Mouse (Mus musculus): ENCODE results near the gene Fam196a. TPM values are rescaled to one million over a fixed set of nuclear protein-coding genes. Genes with fewer than 3 reads are reported as not detected.

Fam196a gene
- total and polyA plus RNA-seq, 2 experiments = not detected

DNA sequence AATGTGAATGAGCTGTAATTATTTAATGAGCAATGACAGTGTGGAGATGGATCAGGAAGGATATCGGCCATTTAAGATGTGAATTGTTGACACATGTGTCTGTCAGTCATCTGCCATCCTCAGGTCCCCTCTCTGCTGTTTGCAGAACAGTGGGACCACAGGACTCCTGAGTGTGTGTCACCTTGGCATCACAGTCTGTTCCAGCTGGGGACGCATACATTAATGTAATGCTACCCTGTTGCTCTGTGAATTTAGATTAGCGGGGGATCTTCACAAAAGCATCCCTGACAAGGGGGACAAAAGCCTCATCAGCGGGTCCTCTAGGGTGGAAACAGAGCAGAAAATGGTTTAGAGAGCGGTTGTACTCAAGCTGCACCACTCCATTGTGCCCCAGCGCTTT is 59.2 kb downstream of the Fam196a start:
- DNase-seq (ENCODE audit: extremely low read depth, low read depth, low spot score) = no peak
- 94% methylated on average over 6 of the region's 6 CpGs for WGBS
- TF ChIP-seq CTCF (IDR thresholded peaks at IDR 0.05; ENCODE audit: low read depth, low read length) (no peak), POLR2A (IDR thresholded peaks at IDR 0.05; ENCODE audit: extremely low read depth, insufficient read depth, low read length) (no peak)

GRCm38 (mm10) chr7:134872981-134873380 is 65.2 kb downstream of the Fam196a start:
- H3K4me1 ChIP-seq (ENCODE audit: control insufficient read depth, insufficient read depth, low read length) = no peaks in the 10 kb centered on the region
- DNase-seq (ENCODE audit: extremely low read depth, low read depth, low spot score) = no peak
- H3K36me3 ChIP-seq (ENCODE audit: control insufficient read depth, insufficient read depth, low read length) = peaks cover 12% of the 10 kb centered on the region; the same call in 1 of the 2 replicates
- no peaks in the 10 kb centered on the region for H3K79me2 ChIP-seq (ENCODE audit: control insufficient read depth, insufficient read depth, low read length)
- no peak overlapping the region for H3K4me3 ChIP-seq (ENCODE audit: insufficient read depth, low read depth, low read length)
- TF ChIP-seq CTCF (IDR thresholded peaks at IDR 0.05; ENCODE audit: low read depth, low read length) (no peak), POLR2A (IDR thresholded peaks at IDR 0.05; ENCODE audit: extremely low read depth, insufficient read depth, low read length) (no peak)
- no peak overlapping the region for H3K27ac ChIP-seq (replicated peaks; ENCODE audit: insufficient read depth, low read depth, low read length)
- no peaks in the 10 kb centered on the region for H3K27me3 ChIP-seq (ENCODE audit: control insufficient read depth, insufficient read depth, low read length)
- no peak overlapping the region for H3K9ac ChIP-seq (ENCODE audit: low read depth, low read length)
- WGBS = 93% methylated on average over 7 of the region's 7 CpGs

More for the DNA sequence above, 59.2 kb downstream of the Fam196a start:
- Histone ChIP-seq H3K9ac (ENCODE audit: low read depth, low read length) (no peak overlapping the region), H3K4me3 (ENCODE audit: insufficient read depth, low read depth, low read length) (no peak overlapping the region), H3K79me2 (ENCODE audit: control insufficient read depth, insufficient read depth, low read length) (no peaks in the 10 kb centered on the region), H3K4me1 (ENCODE audit: control insufficient read depth, insufficient read depth, low read length) (no peaks in the 10 kb centered on the region), H3K27me3 (ENCODE audit: control insufficient read depth, insufficient read depth, low read length) (no peaks in the 10 kb centered on the region), H3K27ac (replicated peaks; ENCODE audit: insufficient read depth, low read depth, low read length) (no peak overlapping the region), H3K36me3 (ENCODE audit: control insufficient read depth, insufficient read depth, low read length) (peaks cover 15% of the 10 kb centered on the region)

DNA sequence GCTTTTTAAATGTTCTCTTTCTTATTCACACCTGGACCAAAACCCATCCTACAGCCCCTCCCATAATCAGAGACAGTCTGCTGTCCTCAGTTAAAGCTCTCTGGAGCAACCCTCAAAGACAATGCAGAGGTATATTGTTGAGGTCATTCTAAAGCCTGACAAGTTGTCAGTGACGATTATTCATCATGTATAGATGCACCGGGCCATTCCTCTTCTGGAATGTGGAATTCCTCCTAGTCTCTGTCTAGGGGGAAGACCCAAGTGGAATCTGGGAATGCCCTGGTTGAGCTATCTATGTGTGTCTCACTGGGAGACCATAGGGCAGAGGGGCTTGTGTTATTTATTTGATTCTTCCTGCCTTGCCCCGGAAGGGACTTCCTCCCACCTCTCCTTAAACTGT is 65.7 kb downstream of the Fam196a start:
- TF ChIP-seq POLR2A (IDR thresholded peaks at IDR 0.05; ENCODE audit: extremely low read depth, insufficient read depth, low read length) = no peak
- TF ChIP-seq CTCF (IDR thresholded peaks at IDR 0.05; ENCODE audit: low read depth, low read length) = no peak
- Histone ChIP-seq H3K27ac (replicated peaks; ENCODE audit: insufficient read depth, low read depth, low read length) (no peak overlapping the region), H3K36me3 (ENCODE audit: control insufficient read depth, insufficient read depth, low read length) (peaks cover 10% of the 10 kb centered on the region; the same call in 1 of the 2 replicates), H3K4me3 (ENCODE audit: insufficient read depth, low read depth, low read length) (no peak overlapping the region), H3K27me3 (ENCODE audit: control insufficient read depth, insufficient read depth, low read length) (no peaks in the 10 kb centered on the region), H3K79me2 (ENCODE audit: control insufficient read depth, insufficient read depth, low read length) (no peaks in the 10 kb centered on the region), H3K4me1 (ENCODE audit: control insufficient read depth, insufficient read depth, low read length) (no peaks in the 10 kb centered on the region), H3K9ac (ENCODE audit: low read depth, low read length) (no peak overlapping the region)
- no peak for DNase-seq (ENCODE audit: extremely low read depth, low read depth, low spot score)
- 83% methylated on average over 3 of the region's 3 CpGs for WGBS

GRCm38 (mm10) chr7:134864175-134864574 is 74.1 kb downstream of the Fam196a start:
- 91% methylated on average over 2 of the region's 2 CpGs for WGBS
- Histone ChIP-seq H3K4me1 (ENCODE audit: control insufficient read depth, insufficient read depth, low read length) (no peaks in the 10 kb centered on the region), H3K4me3 (ENCODE audit: insufficient read depth, low read depth, low read length) (no peak overlapping the region), H3K9ac (ENCODE audit: low read depth, low read length) (no peak overlapping the region), H3K27ac (replicated peaks; ENCODE audit: insufficient read depth, low read depth, low read length) (no peak overlapping the region), H3K27me3 (ENCODE audit: control insufficient read depth, insufficient read depth, low read length) (no peaks in the 10 kb centered on the region), H3K79me2 (ENCODE audit: control insufficient read depth, insufficient read depth, low read length) (no peaks in the 10 kb centered on the region), H3K36me3 (ENCODE audit: control insufficient read depth, insufficient read depth, low read length) (no peaks in the 10 kb centered on the region; the same call in 1 of the 2 replicates)
- TF ChIP-seq POLR2A (IDR thresholded peaks at IDR 0.05; ENCODE audit: extremely low read depth, insufficient read depth, low read length) = no peak
- no peak for TF ChIP-seq CTCF (IDR thresholded peaks at IDR 0.05; ENCODE audit: low read depth, low read length)
- DNase-seq (ENCODE audit: extremely low read depth, low read depth, low spot score) = no peak

GRCm38 (mm10) chr7:134862000-134862399 is 76.2 kb downstream of the Fam196a start:
- no peak for DNase-seq (ENCODE audit: extremely low read depth, low read depth, low spot score)
- Histone ChIP-seq H3K4me3 (ENCODE audit: insufficient read depth, low read depth, low read length) (no peak overlapping the region), H3K27ac (replicated peaks; ENCODE audit: insufficient read depth, low read depth, low read length) (no peak overlapping the region), H3K27me3 (ENCODE audit: control insufficient read depth, insufficient read depth, low read length) (no peaks in the 10 kb centered on the region), H3K9ac (ENCODE audit: low read depth, low read length) (no peak overlapping the region), H3K79me2 (ENCODE audit: control insufficient read depth, insufficient read depth, low read length) (no peaks in the 10 kb centered on the region), H3K36me3 (ENCODE audit: control insufficient read depth, insufficient read depth, low read length) (no peaks in the 10 kb centered on the region; the same call in 1 of the 2 replicates), H3K4me1 (ENCODE audit: control insufficient read depth, insufficient read depth, low read length) (no peaks in the 10 kb centered on the region)
- TF ChIP-seq CTCF (IDR thresholded peaks at IDR 0.05; ENCODE audit: low read depth, low read length) (no peak), POLR2A (IDR thresholded peaks at IDR 0.05; ENCODE audit: extremely low read depth, insufficient read depth, low read length) (no peak)
- 95% methylated on average over 6 of the region's 6 CpGs for WGBS

DNA sequence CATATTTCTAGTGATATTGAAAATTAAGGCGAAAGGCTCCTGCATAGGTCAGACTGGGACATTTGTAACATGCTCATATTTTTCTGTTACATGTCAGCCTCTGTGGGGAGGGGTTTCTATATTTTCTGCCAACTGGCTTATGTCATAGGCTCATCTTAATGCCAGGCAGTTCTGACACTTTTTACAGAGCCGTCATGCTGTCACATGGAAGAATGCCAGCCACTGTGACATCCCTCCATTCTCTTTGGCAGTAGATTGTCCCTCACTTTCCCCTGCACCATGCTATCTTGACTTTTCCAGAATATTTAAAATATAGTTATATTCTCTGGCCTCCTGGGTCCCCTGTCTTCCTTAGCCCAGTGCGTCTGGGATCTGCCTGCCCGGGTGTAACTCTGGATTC is 95.5 kb downstream of the Fam196a start:
- H3K36me3 ChIP-seq (ENCODE audit: control insufficient read depth, insufficient read depth, low read length) = no peaks in the 10 kb centered on the region
- H3K4me3 ChIP-seq (ENCODE audit: insufficient read depth, low read depth, low read length) = no peak overlapping the region
- no peaks in the 10 kb centered on the region for H3K4me1 ChIP-seq (ENCODE audit: control insufficient read depth, insufficient read depth, low read length)
- 95% methylated on average over 4 of the region's 4 CpGs for WGBS
- TF ChIP-seq POLR2A (IDR thresholded peaks at IDR 0.05; ENCODE audit: extremely low read depth, insufficient read depth, low read length) = no peak
- TF ChIP-seq CTCF (IDR thresholded peaks at IDR 0.05; ENCODE audit: low read depth, low read length) = no peak
- H3K79me2 ChIP-seq (ENCODE audit: control insufficient read depth, insufficient read depth, low read length) = no peaks in the 10 kb centered on the region
- no peak for DNase-seq (ENCODE audit: extremely low read depth, low read depth, low spot score)
- no peak overlapping the region for H3K27ac ChIP-seq (replicated peaks; ENCODE audit: insufficient read depth, low read depth, low read length)
- H3K27me3 ChIP-seq (ENCODE audit: control insufficient read depth, insufficient read depth, low read length) = no peaks in the 10 kb centered on the region
- no peak overlapping the region for H3K9ac ChIP-seq (ENCODE audit: low read depth, low read length)

Data from liver, adult 2 months (tissue).